Mouse (Mus musculus) embryonic facial prominence, embryonic 13.5 days (tissue): ENCODE measurements at regions not wholly inside any gene's neighbourhood (a gene's known extent, or its start where the extent isn't known, plus 50 kb on each side); places are given as distances from the start of the nearest gene placed in this dataset.
A peak's percentile ranks its signal among the peaks of the same experiment; 100 is the strongest.

Source experiments
- ATAC-seq: fragments of 200-750 bp; cut with Nextera tagmentation; 2 replicates; pipeline ENCODE4 v1.8.0; 2017; ENCODE audit warnings: low read depth; ENCODE audit not compliant: insufficient number of reproducible peaks, insufficient read depth, low FRiP score, low TSS enrichment
- H3K27ac ChIP-seq: fragments of 300-500 bp; sonication (generic); 2 replicates; pipeline ENCODE4 v1.5.1; 2015; ENCODE audit warnings: moderate library complexity, mild to moderate bottlenecking, inconsistent platforms
- H3K27me3 ChIP-seq: fragments of 300-500 bp; sonication (generic); 2 replicates; pipeline ENCODE4 v1.6.1; 2015; ENCODE audit warnings: mild to moderate bottlenecking, inconsistent platforms
- H3K36me3 ChIP-seq: fragments of 300-500 bp; sonication (generic); 2 replicates; pipeline ENCODE4 v1.6.1; 2015; ENCODE audit warnings: mild to moderate bottlenecking, inconsistent platforms
- H3K4me1 ChIP-seq: fragments of 300-500 bp; sonication (generic); 2 replicates; pipeline ENCODE4 v1.6.1; 2015; ENCODE audit warnings: inconsistent platforms
- H3K4me2 ChIP-seq: fragments of 300-500 bp; sonication (generic); 2 replicates; pipeline ENCODE4 v1.6.1; 2015; ENCODE audit warnings: moderate library complexity, mild to moderate bottlenecking, inconsistent platforms
- H3K4me3 ChIP-seq: fragments of 300-500 bp; sonication (generic); 2 replicates; pipeline ENCODE4 v1.5.1; 2015; ENCODE audit warnings: mild to moderate bottlenecking, inconsistent platforms
- H3K9ac ChIP-seq: fragments of 300-500 bp; sonication (generic); 2 replicates; pipeline ENCODE4 v1.6.1; 2015; ENCODE audit warnings: mild to moderate bottlenecking, inconsistent platforms
- H3K9me3 ChIP-seq: fragments of 300-500 bp; sonication (generic); 2 replicates; pipeline ENCODE4 v1.6.1; 2016; ENCODE audit warnings: inconsistent platforms
- WGBS: fragments of 180-500 bp; shearing (Covaris S2); methylation state at CpG from one replicate; pipeline ENCODE4 v1.1.7; 2015; ENCODE audit warnings: mixed read lengths; 5-methylcytosine and 5-hydroxymethylcytosine counted together

GRCm38 (mm10) chr12:10573381-10573780 is 182.8 kb downstream of the Rdh14 start:
- H3K4me3 ChIP-seq, result no peak overlapping the region
- WGBS, result 21% methylated on average over 9 of the region's 9 CpGs
- H3K9me3 ChIP-seq, result no peaks in the 10 kb centered on the region
- no peaks in the 10 kb centered on the region for H3K36me3 ChIP-seq
- no peak overlapping the region for H3K27ac ChIP-seq
- H3K4me1 ChIP-seq, result peaks cover 18% of the 10 kb centered on the region
- no peak overlapping the region for H3K9ac ChIP-seq
- H3K27me3 ChIP-seq, result no peaks in the 10 kb centered on the region
- no peak overlapping the region for H3K4me2 ChIP-seq
- no peak for ATAC-seq

GRCm38 (mm10) chr12:10582840-10583614 is 192.5 kb downstream of the Rdh14 start:
- Histone ChIP-seq H3K4me2 (no peak overlapping the region), H3K27ac (no peak overlapping the region), H3K9ac (no peak overlapping the region), H3K36me3 (no peaks in the 10 kb centered on the region), H3K4me1 (peaks cover 8% of the 10 kb centered on the region; the same call in 1 of the 2 replicates), H3K9me3 (no peaks in the 10 kb centered on the region), H3K4me3 (no peak overlapping the region), H3K27me3 (peaks cover 4% of the 10 kb centered on the region; the same call in 1 of the 2 replicates)
- no peak for ATAC-seq
- 80% methylated on average over 4 of the region's 4 CpGs for WGBS

- 47% methylated on average over 7 of the region's 7 CpGs for WGBS
- ATAC-seq, result no peak
- no peak overlapping the region for H3K4me3 ChIP-seq
Measured at GRCm38 (mm10) chr12:10584026-10584425, 193.5 kb downstream of the Rdh14 start.

GRCm38 (mm10) chr12:10589537-10589936 is 199.0 kb downstream of the Rdh14 start:
- peaks cover 19% of the 10 kb centered on the region for H3K27me3 ChIP-seq
- no peak overlapping the region for H3K4me3 ChIP-seq
- no peaks in the 10 kb centered on the region for H3K36me3 ChIP-seq
- H3K4me2 ChIP-seq, result no peak overlapping the region
- no peak overlapping the region for H3K27ac ChIP-seq
- no peak overlapping the region for H3K9ac ChIP-seq
- 25% methylated on average over 8 of the region's 8 CpGs for WGBS
- H3K9me3 ChIP-seq, result no peaks in the 10 kb centered on the region
- no peaks in the 10 kb centered on the region for H3K4me1 ChIP-seq
- 0 out of 2 replicates have a peak, but pooled peaks have one; percentile 56 for ATAC-seq

More at GRCm38 (mm10) chr12:10584026-10584425, 193.5 kb downstream of the Rdh14 start:
- no peaks in the 10 kb centered on the region for H3K9me3 ChIP-seq
- peaks cover 8% of the 10 kb centered on the region; the same call in 1 of the 2 replicates for H3K27me3 ChIP-seq
- H3K4me1 ChIP-seq, result peaks cover 8% of the 10 kb centered on the region; the same call in 1 of the 2 replicates
- H3K27ac ChIP-seq, result no peak overlapping the region
- peak overlapping the region; percentile 17 for H3K4me2 ChIP-seq
- no peak overlapping the region for H3K9ac ChIP-seq
- no peaks in the 10 kb centered on the region for H3K36me3 ChIP-seq

GRCm38 (mm10) chr12:10597976-10598746 is 207.6 kb downstream of the Rdh14 start:
- WGBS, result 14% methylated on average over 7 of the region's 7 CpGs
- H3K4me3 ChIP-seq, result no peak overlapping the region
- no peaks in the 10 kb centered on the region for H3K36me3 ChIP-seq
- H3K27ac ChIP-seq, result no peak overlapping the region
- H3K9ac ChIP-seq, result no peak overlapping the region
- H3K27me3 ChIP-seq, result no peaks in the 10 kb centered on the region
- ATAC-seq, result no peak
- H3K4me2 ChIP-seq, result no peak overlapping the region
- no peaks in the 10 kb centered on the region for H3K9me3 ChIP-seq
- H3K4me1 ChIP-seq, result no peaks in the 10 kb centered on the region

GRCm38 (mm10) chr12:10600111-10600510 is 209.5 kb downstream of the Rdh14 start:
- Histone ChIP-seq H3K36me3 (no peaks in the 10 kb centered on the region), H3K4me3 (no peak overlapping the region), H3K9ac (no peak overlapping the region), H3K9me3 (no peaks in the 10 kb centered on the region), H3K27me3 (no peaks in the 10 kb centered on the region), H3K4me1 (no peaks in the 10 kb centered on the region), H3K4me2 (no peak overlapping the region), H3K27ac (no peak overlapping the region)
- no peak for ATAC-seq
- 69% methylated on average over 6 of the region's 6 CpGs for WGBS

- H3K27ac ChIP-seq, result no peak overlapping the region
- H3K36me3 ChIP-seq, result no peaks in the 10 kb centered on the region
- ATAC-seq, result no peak
- no peak overlapping the region for H3K9ac ChIP-seq
- no peak overlapping the region for H3K4me2 ChIP-seq
- no peak overlapping the region for H3K4me3 ChIP-seq
- H3K9me3 ChIP-seq, result no peaks in the 10 kb centered on the region
- no peaks in the 10 kb centered on the region for H3K4me1 ChIP-seq
- H3K27me3 ChIP-seq, result no peaks in the 10 kb centered on the region
Measured at GRCm38 (mm10) chr12:10618319-10618718, 227.7 kb downstream of the Rdh14 start.

- H3K9ac ChIP-seq, result no peak overlapping the region
- no peaks in the 10 kb centered on the region for H3K27me3 ChIP-seq
- H3K9me3 ChIP-seq, result no peaks in the 10 kb centered on the region
- no peak overlapping the region for H3K4me3 ChIP-seq
- no peaks in the 10 kb centered on the region for H3K36me3 ChIP-seq
- H3K4me2 ChIP-seq, result no peak overlapping the region
- no peaks in the 10 kb centered on the region for H3K4me1 ChIP-seq
- no peak overlapping the region for H3K27ac ChIP-seq
- WGBS, result 75% methylated on average over 3 of the region's 3 CpGs
- no peak for ATAC-seq
Measured at GRCm38 (mm10) chr12:10620541-10620940, 230.0 kb downstream of the Rdh14 start.

- Histone ChIP-seq H3K27ac (no peak overlapping the region), H3K36me3 (no peaks in the 10 kb centered on the region), H3K4me2 (no peak overlapping the region), H3K4me1 (no peaks in the 10 kb centered on the region), H3K9me3 (no peaks in the 10 kb centered on the region), H3K27me3 (no peaks in the 10 kb centered on the region), H3K4me3 (no peak overlapping the region), H3K9ac (no peak overlapping the region)
- no peak for ATAC-seq
- WGBS, result 79% methylated on average over 3 of the region's 3 CpGs
Measured at GRCm38 (mm10) chr12:10638591-10638990, 248.0 kb downstream of the Rdh14 start.

GRCm38 (mm10) chr12:10654466-10655184 is 264.1 kb downstream of the Rdh14 start:
- Histone ChIP-seq H3K36me3 (no peaks in the 10 kb centered on the region), H3K27me3 (no peaks in the 10 kb centered on the region), H3K4me1 (no peaks in the 10 kb centered on the region), H3K4me3 (no peak overlapping the region), H3K27ac (no peak overlapping the region), H3K4me2 (no peak overlapping the region), H3K9me3 (no peaks in the 10 kb centered on the region), H3K9ac (no peak overlapping the region)
- no peak for ATAC-seq
- WGBS, result 80% methylated on average over 6 of the region's 6 CpGs

GRCm38 (mm10) chr12:10655185-10655544 is 264.6 kb downstream of the Rdh14 start:
- no peak overlapping the region for H3K4me3 ChIP-seq
- no peak overlapping the region for H3K9ac ChIP-seq
- H3K27ac ChIP-seq, result no peak overlapping the region
- no peaks in the 10 kb centered on the region for H3K36me3 ChIP-seq
- H3K4me1 ChIP-seq, result no peaks in the 10 kb centered on the region
- no peak overlapping the region for H3K4me2 ChIP-seq
- no peaks in the 10 kb centered on the region for H3K9me3 ChIP-seq
- no peak for ATAC-seq
- no peaks in the 10 kb centered on the region for H3K27me3 ChIP-seq
